Mouse (Mus musculus) MEL (cell line): ENCODE data around the gene Cntnap2.

Source experiments
- BHLHE40 ChIP-seq: IDR thresholded peaks from 2 replicates; pipeline ENCODE4 v1.6.1; 2012; ENCODE audit warnings: low read depth, mild to moderate bottlenecking, inconsistent platforms, low read length, improper control_type of control experiment, borderline replicate concordance
- CTCF ChIP-seq, 3 experiments: IDR thresholded peaks in 2 of 3; conservative IDR thresholded peaks in 1 of 3; 2 replicates each; pipeline ENCODE4 v1.5.1; 2011 to 2012; ENCODE audit warnings: low read length in 3 of 3, low read depth in 2 of 3, mild to moderate bottlenecking in 2 of 3, improper control_type of control experiment in 1 of 3, inconsistent platforms in 1 of 3, mixed read lengths in 1 of 3, moderate library complexity in 1 of 3; ENCODE audit not compliant: control insufficient read depth in 1 of 3, insufficient read depth in 1 of 3, poor library complexity in 1 of 3, severe bottlenecking in 1 of 3
- KAT2A ChIP-seq: conservative IDR thresholded peaks from 2 replicates; pipeline ENCODE4 v1.6.1; 2012; ENCODE audit warnings: low read depth, low read length, improper control_type of control experiment, inconsistent platforms
- MAX ChIP-seq: IDR thresholded peaks from 2 replicates; pipeline ENCODE4 v1.6.1; 2011; ENCODE audit warnings: low read length, improper control_type of control experiment
- MAZ ChIP-seq: IDR thresholded peaks from 2 replicates; pipeline ENCODE4 v1.6.1; 2012; ENCODE audit warnings: low read depth, mild to moderate bottlenecking, inconsistent platforms, low read length, improper control_type of control experiment
- POLR2A ChIP-seq, 2 experiments: IDR thresholded peaks; 2 replicates each; pipeline ENCODE4 v1.6.1; 2011 to 2012; ENCODE audit warnings: low read length in 2 of 2, mild to moderate bottlenecking in 2 of 2, control low read depth in 1 of 2, improper control_type of control experiment in 1 of 2, low read depth in 1 of 2, moderate library complexity in 1 of 2; ENCODE audit not compliant: control insufficient read depth in 1 of 2, insufficient read depth in 1 of 2, poor library complexity in 1 of 2
- RCOR1 ChIP-seq: IDR thresholded peaks from 2 replicates; pipeline ENCODE4 v1.6.1; 2012; ENCODE audit warnings: low read depth, mild to moderate bottlenecking, inconsistent platforms, low read length, improper control_type of control experiment

- TF ChIP-seq POLR2A (IDR thresholded peaks at IDR 0.05; ENCODE audit: control insufficient read depth in 1 of 2, insufficient read depth in 1 of 2, low read depth in 1 of 2, low read length in 2 of 2, poor library complexity in 1 of 2) (no peak), KAT2A (no peak), MAX (no peak), BHLHE40 (no peak), CTCF (IDR thresholded peaks at IDR 0.05 in 2 of 3, conservative IDR thresholded peaks at IDR 0.05 in 1 of 3; ENCODE audit: control insufficient read depth in 1 of 3, insufficient read depth in 1 of 3, low read depth in 2 of 3, low read length in 3 of 3, poor library complexity in 1 of 3, severe bottlenecking in 1 of 3) (no peak), MAZ (no peak), RCOR1 (no peak)
These were observed 1704.3 kb downstream of the Cntnap2 start for GRCm38 (mm10) chr6:46763481-46763880.
